Mouse (Mus musculus) neural tube, embryonic 11.5 days (tissue): ENCODE data around the gene Ptpre. TPM values are rescaled to one million over a fixed set of nuclear protein-coding genes. Genes with fewer than 3 reads are reported as not detected.
"Not testable (repeated sequence)": the region's sequence is repeated elsewhere in the genome, so short reads cannot be mapped to it uniquely, and the experiment has no call there.

Source experiments
- ATAC-seq: fragments of 200-750 bp; cut with Nextera tagmentation; 2 replicates; pipeline ENCODE4 v1.8.0; 2017; ENCODE audit warnings: moderate number of reproducible peaks, mild to moderate bottlenecking, moderate TSS enrichment, moderate library complexity; ENCODE audit not compliant: insufficient read depth, low FRiP score, low TSS enrichment
- DNase-seq: peaks from one replicate; pipeline ENCODE4 v3.0.0-alpha.2; 2015; ENCODE audit warnings: low spot score
- H3K27ac ChIP-seq: fragments of 300-500 bp; sonication (generic); 2 replicates; pipeline ENCODE4 v1.5.1; 2014; ENCODE audit warnings: low read depth, mild to moderate bottlenecking, low read length
- H3K27me3 ChIP-seq: fragments of 300-500 bp; sonication (generic); 2 replicates; pipeline ENCODE4 v1.6.1; 2014; ENCODE audit warnings: mild to moderate bottlenecking, low read length, mixed read lengths; ENCODE audit not compliant: control insufficient read depth, insufficient read depth
- H3K36me3 ChIP-seq: fragments of 300-500 bp; sonication (generic); 2 replicates; pipeline ENCODE4 v1.6.1; 2014; ENCODE audit warnings: mild to moderate bottlenecking, low read length, moderate library complexity, mixed read lengths; ENCODE audit not compliant: control insufficient read depth, insufficient read depth
- H3K4me1 ChIP-seq: fragments of 300-500 bp; sonication (generic); 2 replicates; pipeline ENCODE4 v1.6.1; 2014; ENCODE audit warnings: low read length, mixed read lengths; ENCODE audit not compliant: control insufficient read depth, insufficient read depth
- H3K4me2 ChIP-seq: fragments of 300-500 bp; sonication (generic); 2 replicates; pipeline ENCODE4 v1.6.1; 2014; ENCODE audit warnings: low read depth, mild to moderate bottlenecking, moderate library complexity
- H3K4me3 ChIP-seq: fragments of 300-500 bp; sonication (generic); 2 replicates; pipeline ENCODE4 v1.5.1; 2014; ENCODE audit warnings: low read depth, low read length
- H3K9ac ChIP-seq: fragments of 300-500 bp; sonication (generic); 2 replicates; pipeline ENCODE4 v1.6.1; 2014; ENCODE audit warnings: mild to moderate bottlenecking, low read length
- H3K9me3 ChIP-seq: fragments of 300-500 bp; sonication (generic); 2 replicates; pipeline ENCODE4 v1.6.1; 2016; ENCODE audit warnings: low read length; ENCODE audit not compliant: control insufficient read depth
- WGBS: fragments of 180-500 bp; shearing (Covaris S2); extraction: QIAGEN DNeasy Blood & Tissue Kit; methylation state at CpG from one replicate; pipeline ENCODE4 v1.1.7; 2014; 5-methylcytosine and 5-hydroxymethylcytosine counted together
- polyA plus RNA-seq: library from polyadenylated mRNA; unstranded; fragments of >200 nt; fragmentation: Nextera tagmentation; extraction: Ambion mirVana; gene quantifications from 2 replicates; pipeline ENCODE4 v1.2.1, GENCODE M21; 2014

Gene Ptpre
- polyA plus RNA-seq, 1 experiment from 2014 or later, result 0.97 TPM

DNA sequence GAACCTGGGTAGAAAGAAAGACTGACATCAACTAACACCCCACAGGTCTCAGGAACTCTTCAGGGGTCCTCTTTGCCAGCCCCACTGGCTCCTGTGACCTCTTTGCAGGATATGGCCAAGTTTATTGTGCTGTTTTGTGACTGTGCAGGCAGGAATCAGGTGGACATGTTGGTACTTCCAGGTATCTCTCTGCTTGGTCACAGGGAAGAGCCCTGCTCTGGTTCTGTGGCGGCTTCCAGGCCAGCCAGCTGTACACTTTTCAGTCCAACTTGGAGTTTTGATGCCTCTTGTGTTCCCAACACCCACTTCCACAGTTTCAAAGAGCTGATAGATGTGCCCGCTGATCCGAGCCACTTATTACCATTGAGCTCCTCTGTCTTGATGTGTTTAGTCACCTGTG is 76.1 kb downstream of the Ptpre start:
- H3K4me2 ChIP-seq, result no peak overlapping the region
- no peak for ATAC-seq
- no peak overlapping the region for H3K9ac ChIP-seq
- H3K9me3 ChIP-seq, result no peaks in the 10 kb centered on the region
- no peak for DNase-seq
- H3K4me1 ChIP-seq, result no peaks in the 10 kb centered on the region
- WGBS, result 90% methylated on average over 3 of the region's 3 CpGs
- H3K36me3 ChIP-seq, result no peaks in the 10 kb centered on the region
- no peak overlapping the region for H3K4me3 ChIP-seq
- H3K27ac ChIP-seq, result no peak overlapping the region
- H3K27me3 ChIP-seq, result no peaks in the 10 kb centered on the region

DNA sequence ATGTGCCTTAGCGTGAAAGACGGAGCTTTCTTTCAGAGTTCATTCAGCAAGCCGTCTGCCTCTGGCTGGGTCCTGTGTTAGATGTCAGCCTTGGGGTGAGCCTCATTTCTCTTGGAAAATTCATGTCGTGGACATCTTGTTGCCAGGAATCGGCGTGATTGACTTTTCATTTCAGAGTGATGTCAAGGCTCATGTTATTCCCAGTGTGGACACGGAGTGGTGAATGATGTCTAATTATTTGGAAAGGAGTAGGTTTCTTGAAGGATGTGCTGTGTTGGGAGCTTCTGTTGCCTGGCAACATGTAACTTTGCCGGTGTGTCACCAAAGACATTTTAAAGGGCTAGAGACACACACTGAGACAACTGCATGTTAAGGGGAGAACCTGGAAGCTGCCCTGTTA is 77.6 kb downstream of the Ptpre start:
- no peak overlapping the region for H3K9ac ChIP-seq
- DNase-seq, result no peak
- H3K36me3 ChIP-seq, result no peaks in the 10 kb centered on the region
- no peak for ATAC-seq
- 82% methylated on average over 8 of the region's 8 CpGs for WGBS
- H3K4me1 ChIP-seq, result no peaks in the 10 kb centered on the region
- H3K9me3 ChIP-seq, result no peaks in the 10 kb centered on the region
- H3K27me3 ChIP-seq, result no peaks in the 10 kb centered on the region
- H3K4me3 ChIP-seq, result no peak overlapping the region
- H3K27ac ChIP-seq, result no peak overlapping the region
- no peak overlapping the region for H3K4me2 ChIP-seq

GRCm38 (mm10) chr7:135616479-135616878 is 79.2 kb downstream of the Ptpre start:
- not testable (repeated sequence) for H3K36me3 ChIP-seq, H3K9ac ChIP-seq, H3K27ac ChIP-seq, ATAC-seq, DNase-seq, H3K9me3 ChIP-seq, H3K4me2 ChIP-seq, H3K27me3 ChIP-seq, H3K4me1 ChIP-seq, H3K4me3 ChIP-seq

GRCm38 (mm10) chr7:135617776-135618175 is 80.5 kb downstream of the Ptpre start:
- no peak for ATAC-seq
- 60% methylated on average over 11 of the region's 11 CpGs for WGBS
- H3K27ac ChIP-seq, result no peak overlapping the region
- H3K4me1 ChIP-seq, result no peaks in the 10 kb centered on the region
- DNase-seq, result peak; percentile 33
- H3K9ac ChIP-seq, result no peak overlapping the region
- no peak overlapping the region for H3K4me3 ChIP-seq
- no peaks in the 10 kb centered on the region for H3K9me3 ChIP-seq
- H3K36me3 ChIP-seq, result no peaks in the 10 kb centered on the region
- H3K4me2 ChIP-seq, result no peak overlapping the region
- no peaks in the 10 kb centered on the region for H3K27me3 ChIP-seq

DNA sequence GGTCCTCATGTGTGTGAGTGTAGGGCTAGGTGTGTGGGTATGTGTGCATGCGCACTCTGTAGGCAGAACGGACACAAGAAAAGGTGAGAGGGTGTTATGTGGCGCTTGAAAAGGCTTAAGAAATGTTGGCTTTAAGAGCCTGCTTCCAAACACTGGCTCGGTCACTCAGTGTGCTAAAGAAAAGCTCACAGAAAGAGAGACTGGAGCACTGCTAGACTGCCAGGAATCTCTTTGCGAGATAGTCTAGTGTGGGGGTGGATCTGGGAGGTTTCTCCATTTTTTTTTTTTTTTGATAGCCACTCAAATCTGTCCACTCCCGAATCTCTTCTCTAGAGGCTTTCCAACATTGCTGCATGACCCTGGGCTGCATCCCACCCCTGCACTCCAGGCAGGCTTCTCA is 84.4 kb downstream of the Ptpre start:
- H3K9me3 ChIP-seq, result no peaks in the 10 kb centered on the region
- WGBS, result 73% methylated on average over 6 of the region's 6 CpGs
- DNase-seq, result no peak
- H3K4me3 ChIP-seq, result no peak overlapping the region
- no peaks in the 10 kb centered on the region for H3K36me3 ChIP-seq
- H3K27ac ChIP-seq, result no peak overlapping the region
- no peak overlapping the region for H3K4me2 ChIP-seq
- H3K4me1 ChIP-seq, result no peaks in the 10 kb centered on the region
- H3K9ac ChIP-seq, result no peak overlapping the region
- ATAC-seq, result no peak
- H3K27me3 ChIP-seq, result no peaks in the 10 kb centered on the region

- H3K27me3 ChIP-seq, result no peaks in the 10 kb centered on the region
- no peak for ATAC-seq
- H3K27ac ChIP-seq, result no peak overlapping the region
- H3K4me3 ChIP-seq, result no peak overlapping the region
- H3K36me3 ChIP-seq, result no peaks in the 10 kb centered on the region
- H3K4me1 ChIP-seq, result no peaks in the 10 kb centered on the region
- no peaks in the 10 kb centered on the region for H3K9me3 ChIP-seq
- no peak overlapping the region for H3K4me2 ChIP-seq
- DNase-seq, result no peak
- H3K9ac ChIP-seq, result no peak overlapping the region
Measured at GRCm38 (mm10) chr7:135622241-135622640, 85.0 kb downstream of the Ptpre start.

DNA sequence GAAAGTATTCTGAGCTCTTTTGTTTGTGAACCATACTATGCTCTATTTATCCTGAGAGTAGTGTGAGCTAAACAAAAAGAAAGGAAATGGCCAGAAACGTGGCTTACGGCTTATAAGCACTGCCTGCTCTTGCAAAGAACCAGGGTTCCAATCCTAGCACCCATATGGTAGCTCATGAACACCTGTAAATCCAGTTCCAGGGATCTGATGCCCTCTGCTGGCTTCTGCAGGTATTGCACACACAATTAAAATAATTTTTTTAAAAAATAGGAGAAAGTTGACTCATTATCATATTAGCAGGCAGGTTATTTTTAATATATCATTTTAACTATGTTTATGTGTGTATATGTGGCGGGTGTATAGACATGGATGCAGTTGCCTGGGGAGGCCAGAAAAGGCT is 87.6 kb downstream of the Ptpre start:
- H3K4me1 ChIP-seq, result no peaks in the 10 kb centered on the region
- 74% methylated on average over 3 of the region's 3 CpGs for WGBS
- H3K4me2 ChIP-seq, result no peak overlapping the region
- H3K27me3 ChIP-seq, result no peaks in the 10 kb centered on the region
- ATAC-seq (no peak), DNase-seq (no peak)
- no peak overlapping the region for H3K27ac ChIP-seq
- H3K9me3 ChIP-seq, result no peaks in the 10 kb centered on the region
- H3K36me3 ChIP-seq, result no peaks in the 10 kb centered on the region
- H3K4me3 ChIP-seq, result no peak overlapping the region
- no peak overlapping the region for H3K9ac ChIP-seq

- no peak overlapping the region for H3K27ac ChIP-seq
- H3K36me3 ChIP-seq, result no peaks in the 10 kb centered on the region
- 79% methylated on average over 7 of the region's 7 CpGs for WGBS
- no peaks in the 10 kb centered on the region for H3K4me1 ChIP-seq
- no peak overlapping the region for H3K9ac ChIP-seq
- ATAC-seq, result no peak
- H3K9me3 ChIP-seq, result no peaks in the 10 kb centered on the region
- no peaks in the 10 kb centered on the region for H3K27me3 ChIP-seq
- H3K4me2 ChIP-seq, result no peak overlapping the region
- DNase-seq, result no peak
- no peak overlapping the region for H3K4me3 ChIP-seq
Measured at GRCm38 (mm10) chr7:135628363-135628762, 91.1 kb downstream of the Ptpre start.

- no peaks in the 10 kb centered on the region for H3K27me3 ChIP-seq
- no peaks in the 10 kb centered on the region for H3K36me3 ChIP-seq
- H3K9me3 ChIP-seq, result no peaks in the 10 kb centered on the region
- no peak overlapping the region for H3K27ac ChIP-seq
- H3K4me2 ChIP-seq, result no peak overlapping the region
- H3K4me3 ChIP-seq, result no peak overlapping the region
- DNase-seq (no peak), ATAC-seq (no peak)
- WGBS, result 90% methylated on average over 9 of the region's 9 CpGs
- H3K9ac ChIP-seq, result no peak overlapping the region
- no peaks in the 10 kb centered on the region for H3K4me1 ChIP-seq
Measured at GRCm38 (mm10) chr7:135629019-135629418, 91.7 kb downstream of the Ptpre start.
